Mouse (Mus musculus) frontal cortex, postnatal 36 days (tissue): ENCODE measurements at regions not wholly inside any gene's neighbourhood (a gene's known extent, or its start where the extent isn't known, plus 50 kb on each side); places are given as distances from the start of the nearest gene placed in this dataset.

ENCODE experiments used
- DNase-seq, 2 experiments: peaks; one replicate each; pipeline ENCODE4 v3.0.0; 2022; ENCODE audit warnings: low spot score in 2 of 2

GRCm38 (mm10) chr1:69212896-69213500, 105.1 kb upstream of the Erbb4 start:
- DNase-seq: no peak

DNA sequence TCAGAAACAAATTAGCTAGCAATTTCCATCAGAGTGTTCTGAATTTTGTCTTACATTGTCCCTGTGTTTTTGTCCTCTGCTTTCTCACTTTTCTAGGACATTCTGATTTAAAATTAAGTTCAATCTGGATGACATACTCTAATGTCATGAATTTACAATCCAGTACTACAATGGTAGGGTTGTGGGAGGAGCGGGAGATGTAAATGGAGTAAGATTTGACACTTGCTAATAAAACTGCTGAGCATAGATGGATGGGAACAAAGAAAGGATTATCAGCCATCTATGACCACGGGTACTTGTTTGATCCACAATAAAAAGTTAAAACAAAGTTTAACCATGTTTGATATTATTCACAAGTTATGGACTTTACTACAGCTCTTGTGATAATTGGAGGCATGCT, 94.9 kb upstream of the Erbb4 start:
- no peak for DNase-seq

GRCm38 (mm10) chr1:69165202-69165601, 57.3 kb upstream of the Erbb4 start:
- DNase-seq: no peak
